Mouse (Mus musculus) c-Kit-positive CD71-negative TER-119-negative erythroid progenitor cells, embryonic 14.5 days (primary cell): Measurements from ENCODE around the gene Wdr46.
A peak's percentile ranks its signal among the peaks of the same experiment; 100 is the strongest.
"Not testable (repeated sequence)": the region's sequence is repeated elsewhere in the genome, so short reads cannot be mapped to it uniquely, and the experiment has no call there.

Source experiments
- DNase-seq: peaks from one replicate; pipeline ENCODE4 v3.0.0-alpha.2; 2013; ENCODE audit warnings: low read depth

The Wdr46 gene

DNA sequence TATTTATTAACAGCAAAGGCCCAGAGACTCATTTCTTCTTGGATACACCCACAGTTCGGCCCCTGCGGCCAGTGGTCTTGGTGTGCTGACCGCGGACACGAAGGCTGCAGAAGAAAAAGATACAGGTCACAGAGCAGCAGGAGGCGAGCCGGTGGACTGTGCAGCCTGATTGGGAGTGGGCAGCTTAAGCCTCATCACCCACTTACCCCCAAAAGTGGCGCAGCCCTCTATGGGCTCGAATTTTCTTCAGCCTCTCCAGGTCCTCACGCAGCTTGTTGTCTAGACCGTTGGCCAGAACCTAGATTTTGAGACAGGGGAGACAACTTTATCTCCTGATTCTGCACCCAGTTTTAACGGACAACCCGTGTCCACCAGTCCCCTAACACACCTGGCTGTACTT lies 11.6 kb downstream of the Wdr46 start:
- not testable (repeated sequence) for DNase-seq

DNA sequence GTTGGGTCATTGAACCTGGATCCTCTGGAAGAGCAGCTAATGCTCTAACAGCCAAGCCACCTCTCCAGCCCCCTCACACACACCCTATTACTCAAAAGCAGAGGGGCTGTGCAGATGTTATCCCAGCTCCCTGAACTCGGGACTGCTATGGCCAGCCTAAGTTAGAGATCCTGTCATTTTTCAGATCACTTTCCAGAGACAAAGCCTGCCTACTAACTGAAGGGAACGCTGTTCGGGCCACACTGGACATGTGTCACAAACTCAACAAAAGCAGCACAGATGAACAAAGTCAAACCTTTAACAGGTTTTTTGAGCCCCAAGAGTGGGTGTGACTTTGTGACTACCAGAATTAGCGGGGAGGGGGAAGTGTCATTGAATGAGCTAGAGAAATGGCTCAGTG lies 12.4 kb downstream of the Wdr46 start:
- DNase-seq: no peak

DNA sequence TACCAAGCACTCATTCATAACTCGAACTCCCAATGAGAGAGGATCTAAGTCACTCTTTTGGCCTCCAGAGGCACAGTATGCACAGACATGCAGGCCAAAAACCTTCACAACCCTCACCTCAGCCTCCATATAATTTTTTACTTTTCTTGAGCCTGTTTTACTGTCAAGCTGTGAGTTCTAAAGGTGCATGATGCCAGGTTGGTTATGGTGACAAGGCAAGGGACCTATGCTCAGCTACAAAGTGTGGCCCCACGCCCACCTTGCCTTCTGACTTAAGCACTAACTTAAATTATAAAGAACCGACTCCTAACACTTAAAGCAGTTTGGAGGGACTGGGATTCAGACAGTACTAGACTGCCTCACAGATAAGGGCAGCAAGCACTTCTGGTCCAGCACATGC lies 12.8 kb downstream of the Wdr46 start:
- no peak for DNase-seq

DNA sequence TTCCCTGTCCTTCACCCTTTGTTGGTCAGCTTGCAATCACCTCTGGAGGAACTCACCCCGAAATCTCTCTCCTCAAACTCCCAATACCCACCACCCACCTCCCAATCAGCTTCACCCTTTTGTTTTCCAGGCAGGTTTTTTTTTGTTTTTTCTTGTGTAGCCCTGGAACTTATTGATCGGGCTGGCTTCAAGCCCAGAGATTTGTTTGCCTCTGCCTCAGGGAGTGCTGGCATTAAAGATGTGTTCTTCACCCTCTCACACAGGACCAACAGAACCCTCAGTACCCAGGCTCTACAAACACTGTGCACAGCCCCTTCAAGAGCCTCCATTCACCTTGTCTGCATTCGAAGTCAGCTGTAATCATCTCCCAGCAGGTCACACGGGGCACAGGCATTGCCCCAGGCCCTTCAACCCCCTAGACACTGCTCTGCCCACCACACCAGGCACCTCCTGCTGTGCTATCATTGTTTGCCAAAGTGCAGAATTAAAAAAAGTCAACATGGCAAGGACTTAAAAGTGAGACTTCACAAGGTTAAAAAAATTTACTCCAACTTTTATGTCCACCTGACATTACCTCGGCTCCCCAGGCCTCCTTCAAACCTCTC lies 13.6 kb downstream of the Wdr46 start:
- DNase-seq: no peak

GRCm38 (mm10) chr17:33954646-33955554 lies 14.4 kb downstream of the Wdr46 start:
- DNase-seq: no peak

DNA sequence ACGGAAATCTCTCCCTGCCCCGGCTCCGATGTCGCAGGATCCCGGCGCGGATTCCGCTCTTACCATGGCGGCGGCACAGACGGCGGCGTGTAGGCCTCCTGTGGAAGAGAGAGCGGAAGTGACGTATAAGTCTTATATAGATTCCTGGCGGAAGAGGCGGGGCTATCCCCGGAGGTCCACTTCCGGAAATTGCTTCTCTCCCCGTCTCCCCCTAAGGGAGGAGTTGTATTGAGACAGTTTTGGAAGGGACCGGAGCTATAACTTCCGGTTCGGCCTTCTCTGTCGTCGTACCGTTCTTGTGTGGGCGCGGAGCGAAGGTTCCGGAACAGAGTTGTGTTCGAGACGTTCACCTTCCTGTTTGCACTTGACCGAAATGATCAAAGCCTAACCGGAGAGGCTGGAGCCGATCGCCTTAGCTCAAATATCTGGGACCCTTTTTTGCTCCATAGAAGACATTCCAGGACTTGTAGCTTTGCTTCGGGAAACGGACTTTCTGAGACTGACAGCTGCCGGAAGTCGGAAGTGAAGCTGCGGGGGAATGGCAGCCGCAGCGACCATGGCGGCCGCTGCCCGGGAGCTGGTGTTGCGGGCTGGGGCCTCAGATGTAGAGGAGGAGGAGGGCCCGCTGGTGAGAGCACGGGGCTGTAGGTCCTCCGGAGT lies 15.2 kb downstream of the Wdr46 start, which contains the start of the genes Vps52 and Rps18:
Vps52 (plus strand) TSS at position 258 of the 660 bp plus-strand sequence.
Rps18 (minus strand) TSS at position 447 of the 660 bp plus-strand sequence.
- DNase-seq: peak; percentile 88

DNA sequence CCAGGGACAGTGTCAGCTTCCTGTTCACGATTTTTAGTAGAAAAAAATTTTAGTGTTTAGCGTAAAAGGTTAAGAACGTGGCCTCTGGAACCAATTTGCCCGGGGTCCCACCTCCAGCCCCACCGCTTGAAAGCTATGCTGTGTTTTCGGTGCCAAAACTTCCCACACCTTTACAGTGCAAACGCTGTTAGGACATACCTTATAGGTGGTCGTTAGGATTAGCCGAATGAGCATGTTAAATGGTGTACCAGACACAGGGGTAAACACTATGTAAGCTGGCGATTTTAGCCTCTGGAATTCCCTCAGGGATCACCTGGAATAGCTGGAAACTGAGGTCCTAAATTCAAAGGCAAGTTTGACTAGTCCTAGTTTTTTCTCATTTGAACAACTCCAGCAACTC lies 15.9 kb downstream of the Wdr46 start:
- DNase-seq: no peak

DNA sequence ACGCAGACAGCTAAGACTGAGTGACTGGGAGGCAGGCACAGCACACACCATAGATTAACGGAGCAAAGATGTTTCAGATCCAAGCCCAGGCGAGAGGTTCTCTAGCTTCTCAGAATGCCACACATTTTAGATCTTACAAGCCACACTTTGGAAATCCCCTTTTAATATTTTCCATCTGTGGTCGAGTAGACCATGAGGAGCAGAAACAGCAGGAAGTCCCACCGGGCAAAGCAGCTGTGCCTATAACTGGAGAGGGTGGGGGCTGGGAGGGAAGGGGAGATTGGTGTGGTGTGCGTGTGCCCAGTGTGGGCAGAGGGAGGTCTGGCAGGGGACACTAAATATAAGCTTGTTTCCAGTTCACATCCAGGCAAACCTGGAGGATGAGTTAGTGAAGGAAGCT lies 17.0 kb downstream of the Wdr46 start:
- DNase-seq: no peak

GRCm38 (mm10) chr17:33958451-33958850 lies 18.0 kb downstream of the Wdr46 start:
- DNase-seq: no peak

DNA sequence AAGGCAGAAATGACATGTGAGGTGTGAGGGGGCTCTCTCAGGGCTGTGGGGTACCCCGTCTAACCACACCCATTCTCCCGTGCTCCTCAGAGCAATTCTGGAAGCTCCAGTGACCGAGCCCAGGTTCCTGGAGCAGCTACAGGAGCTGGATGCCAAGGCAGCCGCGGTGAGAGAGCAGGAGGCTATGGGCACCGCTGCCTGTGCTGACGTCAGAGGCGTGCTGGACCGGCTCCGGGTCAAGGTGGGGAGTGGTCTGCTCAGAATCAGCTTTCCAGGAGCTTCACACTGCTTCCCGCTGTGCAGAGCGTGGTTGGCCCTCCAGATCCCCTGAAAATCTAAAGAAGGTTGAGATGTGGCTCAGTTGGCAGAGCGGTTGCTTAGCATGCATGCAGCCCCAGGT lies 18.7 kb downstream of the Wdr46 start:
- no peak for DNase-seq

DNA sequence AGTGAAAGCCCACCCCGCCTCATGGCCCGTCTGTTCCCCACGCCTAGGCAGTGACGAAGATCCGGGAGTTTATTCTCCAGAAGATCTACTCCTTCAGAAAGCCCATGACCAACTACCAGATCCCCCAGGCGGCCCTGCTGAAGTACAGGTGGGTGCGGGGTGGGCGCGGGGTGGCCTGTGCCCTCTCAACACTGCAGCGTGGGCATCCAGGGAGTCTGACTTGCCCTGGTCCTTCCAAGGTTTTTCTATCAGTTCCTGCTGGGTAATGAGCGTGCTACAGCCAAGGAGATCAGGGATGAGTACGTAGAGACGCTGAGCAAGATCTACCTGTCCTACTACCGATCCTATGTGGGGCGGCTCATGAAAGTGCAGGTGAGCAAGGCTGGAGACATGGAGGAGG lies 19.5 kb downstream of the Wdr46 start:
- DNase-seq: no peak

DNA sequence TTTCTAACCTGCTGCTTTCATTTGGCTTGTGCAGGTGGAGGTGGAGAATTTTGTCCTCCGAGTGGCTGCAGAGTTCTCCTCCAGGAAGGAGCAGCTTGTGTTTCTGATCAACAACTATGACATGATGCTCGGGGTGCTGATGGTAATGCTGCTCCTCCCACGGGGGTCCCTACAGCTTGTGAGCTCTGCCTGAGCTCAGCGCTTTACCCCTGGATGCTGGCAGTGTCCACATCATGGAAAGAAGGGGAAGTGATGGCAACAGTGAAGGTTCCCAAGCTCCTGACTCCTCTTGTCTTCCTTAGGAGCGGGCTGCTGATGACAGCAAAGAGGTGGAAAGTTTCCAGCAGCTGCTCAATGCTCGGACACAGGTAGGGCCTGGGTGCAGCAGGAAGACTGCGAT lies 22.4 kb downstream of the Wdr46 start:
- DNase-seq: no peak

GRCm38 (mm10) chr17:33965082-33965845 lies 24.8 kb downstream of the Wdr46 start:
- DNase-seq: no peak

DNA sequence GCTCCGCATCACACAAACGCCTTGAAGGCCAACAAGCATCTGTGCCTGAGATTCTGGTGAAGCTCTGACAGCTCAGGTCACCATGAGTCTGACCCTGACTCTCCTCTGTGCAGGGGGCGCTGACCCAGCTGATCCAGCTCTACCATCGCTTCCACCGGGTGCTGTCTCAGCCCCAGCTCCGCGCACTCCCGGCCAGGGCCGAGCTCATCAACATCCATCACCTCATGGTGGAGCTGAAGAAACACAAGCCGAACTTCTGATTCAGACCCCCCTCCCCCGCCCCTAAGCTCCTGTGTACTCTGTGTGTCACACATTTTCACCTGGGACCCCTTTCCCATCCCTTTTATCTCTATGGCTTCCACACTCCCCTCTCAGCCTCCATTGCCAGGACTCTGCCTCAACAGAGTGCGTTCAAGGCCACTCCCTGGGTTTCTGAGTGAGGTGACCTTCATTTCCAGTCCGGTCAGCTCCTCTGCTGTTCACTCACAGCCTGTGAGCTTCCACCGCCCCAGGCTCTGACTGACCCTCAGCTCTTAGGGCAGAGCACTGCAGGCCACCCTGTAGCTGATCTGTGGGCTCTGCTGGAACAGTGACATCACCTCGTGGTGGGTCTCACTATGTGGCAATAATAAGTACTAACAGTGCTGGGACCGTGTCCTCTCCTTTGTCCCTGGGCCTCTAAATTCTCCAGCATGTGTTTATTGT lies 25.5 kb downstream of the Wdr46 start:
- DNase-seq: no peak

- peak; percentile 73 for DNase-seq
Measured at GRCm38 (mm10) chr17:33968489-33968888, 28.0 kb downstream of the Wdr46 start.

- no peak for DNase-seq
Measured at GRCm38 (mm10) chr17:33968927-33969326, 28.5 kb downstream of the Wdr46 start.

GRCm38 (mm10) chr17:33969394-33969793 lies 28.9 kb downstream of the Wdr46 start:
- DNase-seq: no peak

DNA sequence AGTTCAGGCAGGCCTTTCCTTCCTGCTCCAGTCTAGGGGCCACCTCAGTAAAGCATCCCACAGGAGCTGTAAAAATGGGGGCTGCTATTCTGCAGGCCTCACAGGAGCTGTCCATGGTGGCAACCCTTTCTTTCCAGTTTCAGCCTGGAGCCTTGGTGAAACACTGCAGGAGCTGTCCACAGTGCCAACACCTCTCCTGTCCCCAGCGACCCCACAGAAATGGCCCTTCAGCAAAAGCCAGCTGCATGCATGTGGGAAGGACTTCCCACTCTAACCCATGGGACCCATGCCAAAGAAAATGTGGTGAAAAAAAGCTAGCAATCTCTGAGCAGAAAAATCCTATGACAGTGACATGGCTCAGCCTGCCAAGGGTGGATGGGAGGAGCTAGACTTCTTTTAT lies 32.2 kb downstream of the Wdr46 start:
- DNase-seq: no peak

DNA sequence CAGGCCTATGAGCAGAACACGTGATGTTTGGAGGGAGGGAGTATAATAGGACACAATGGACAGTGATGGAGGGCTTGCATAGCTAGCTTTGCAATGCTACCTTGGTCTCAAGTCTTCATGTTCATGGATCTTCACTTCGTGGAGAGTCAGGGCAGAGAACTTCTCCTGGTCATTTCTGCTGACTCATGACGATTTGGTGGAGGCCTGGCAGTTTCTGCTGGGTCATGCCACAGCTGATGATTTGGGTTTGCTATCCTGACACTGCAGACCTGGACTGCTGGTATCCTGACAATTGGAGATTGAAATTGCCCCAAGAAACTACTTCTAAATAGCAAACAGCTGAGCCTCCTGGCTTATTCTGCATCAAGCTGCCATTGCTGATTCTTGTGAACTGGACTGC lies 33.1 kb downstream of the Wdr46 start:
- DNase-seq: no peak

DNA sequence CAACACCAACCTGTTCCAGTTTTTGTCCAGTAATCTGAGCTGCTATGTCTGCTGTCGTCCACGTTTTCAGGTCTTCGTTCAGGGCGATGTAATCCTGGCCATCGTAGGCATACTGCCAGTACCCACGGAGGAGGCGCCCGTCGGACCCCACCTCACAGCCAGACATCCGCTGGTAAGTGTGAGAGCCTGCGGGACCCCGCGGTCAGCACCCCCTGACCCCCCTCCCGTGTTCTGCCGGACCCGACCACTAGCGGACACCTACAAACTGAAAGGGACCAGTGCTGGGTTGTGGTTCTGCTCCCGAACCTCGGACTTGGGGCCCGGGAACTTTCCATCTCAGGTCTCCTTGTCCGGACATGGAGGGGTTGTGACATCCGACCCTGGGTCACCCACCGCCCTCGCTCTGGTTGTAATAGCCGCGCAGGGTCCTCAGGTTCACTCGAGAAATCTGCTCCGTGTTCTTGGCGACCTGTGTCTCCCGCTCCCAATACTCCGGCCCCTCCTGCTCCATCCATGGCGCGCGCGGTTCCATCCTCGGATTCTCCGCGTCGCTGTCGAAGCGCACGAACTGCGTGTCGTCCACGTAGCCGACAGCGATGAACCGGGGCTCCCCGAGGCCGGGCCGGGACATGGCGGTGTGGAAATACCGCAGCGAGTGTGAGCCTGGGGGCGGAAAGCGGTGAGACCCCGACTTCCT lies 37.5 kb downstream of the Wdr46 start:
- no peak for DNase-seq

- DNase-seq: peak; percentile 70
Measured at GRCm38 (mm10) chr17:33978631-33979031, 38.2 kb downstream of the Wdr46 start.
